Mouse (Mus musculus) liver, embryonic 14.5 days (tissue): ENCODE results near the gene Trim80. TPM values are rescaled to one million over a fixed set of nuclear protein-coding genes. Genes with fewer than 3 reads are reported as not detected.
A peak's percentile ranks its signal among the peaks of the same experiment; 100 is the strongest.

Experiments
- ATAC-seq: fragments of 200-750 bp; cut with Nextera tagmentation; 2 replicates; pipeline ENCODE4 v1.8.0; 2017; ENCODE audit warnings: moderate number of reproducible peaks, mild to moderate bottlenecking, moderate library complexity; ENCODE audit not compliant: insufficient read depth
- DNase-seq, 3 experiments: peaks; one replicate each; pipeline ENCODE4 v3.0.0-alpha.2; 2012 to 2013; ENCODE audit warnings: low read depth in 3 of 3, low spot score in 3 of 3
- H3K27ac ChIP-seq: fragments of 300-500 bp; sonication (generic); 2 replicates; pipeline ENCODE4 v1.5.1; 2014; ENCODE audit warnings: moderate library complexity, mild to moderate bottlenecking, control low read depth, inconsistent platforms
- H3K27me3 ChIP-seq: fragments of 300-500 bp; sonication (generic); 2 replicates; pipeline ENCODE4 v1.6.1; 2014; ENCODE audit warnings: mild to moderate bottlenecking, low read length, moderate library complexity; ENCODE audit not compliant: control insufficient read depth, insufficient read depth
- H3K36me3 ChIP-seq: fragments of 300-500 bp; sonication (generic); replicated peaks from 2 replicates; pipeline ENCODE4 v1.6.1; 2014; ENCODE audit warnings: low read depth; ENCODE audit not compliant: control insufficient read depth, insufficient read depth
- H3K4me1 ChIP-seq, 2 experiments: fragments of 200-500 bp in 1 of 2; fragments of 300-500 bp in 1 of 2; sonication (generic) in 1 of 2; replicated peaks; 2 replicates each; pipeline ENCODE4 v1.6.1; 2012 to 2014; ENCODE audit warnings: antibody characterized with exemption in 1 of 2, inconsistent platforms in 1 of 2, low read length in 1 of 2; ENCODE audit not compliant: control insufficient read depth in 2 of 2, insufficient read depth in 2 of 2
- H3K4me2 ChIP-seq: fragments of 300-500 bp; sonication (generic); 2 replicates; pipeline ENCODE4 v1.6.1; 2014; ENCODE audit warnings: low read depth, mild to moderate bottlenecking, control low read depth, moderate library complexity
- H3K4me3 ChIP-seq, 2 experiments: fragments of 200-500 bp in 1 of 2; fragments of 300-500 bp in 1 of 2; sonication (generic) in 1 of 2; 2 replicates each; pipeline ENCODE4 v1.5.1; 2012 to 2014; ENCODE audit warnings: low read depth in 2 of 2, low read length in 2 of 2, mild to moderate bottlenecking in 2 of 2, control low read depth in 1 of 2, inconsistent platforms in 1 of 2, moderate library complexity in 1 of 2; ENCODE audit not compliant: insufficient read depth in 1 of 2
- H3K9ac ChIP-seq: fragments of 300-500 bp; sonication (generic); replicated peaks from 2 replicates; pipeline ENCODE4 v1.6.1; 2014; ENCODE audit warnings: mild to moderate bottlenecking, control low read depth, moderate library complexity
- H3K9me3 ChIP-seq: fragments of 300-500 bp; sonication (generic); 2 replicates; pipeline ENCODE4 v1.6.1; 2016; ENCODE audit warnings: low read length, mixed read lengths; ENCODE audit not compliant: control insufficient read depth
- CTCF ChIP-seq: IDR thresholded peaks from 2 replicates; pipeline ENCODE4 v1.5.1; 2016; ENCODE audit warnings: antibody characterized with exemption, low read depth, control low read depth
- EP300 ChIP-seq: IDR thresholded peaks from 2 replicates; pipeline ENCODE4 v1.6.1; 2016; ENCODE audit warnings: antibody characterized with exemption, low read depth
- WGBS: fragments of 180-500 bp; shearing (Covaris S2); extraction: QIAGEN DNeasy Blood & Tissue Kit; methylation state at CpG from one replicate; pipeline ENCODE4 v1.1.7; 2014; ENCODE audit not compliant: insufficient replicate concordance; 5-methylcytosine and 5-hydroxymethylcytosine counted together
- polyA plus RNA-seq, 2 experiments: library from polyadenylated mRNA; depleted of rRNA in 1 of 2; stranded (reverse) in 1 of 2; unstranded in 1 of 2; fragments of >200 nt; fragmentation: Nextera tagmentation in 1 of 2; extraction: Ambion mirVana in 1 of 2; gene quantifications; 2 replicates each; pipeline versions ENCODE4 v1.2.1 to v1.2.3; 2012 to 2014

Trim80 gene
- polyA plus RNA-seq, 2 experiments = 0.07 to 0.13 TPM

DNA sequence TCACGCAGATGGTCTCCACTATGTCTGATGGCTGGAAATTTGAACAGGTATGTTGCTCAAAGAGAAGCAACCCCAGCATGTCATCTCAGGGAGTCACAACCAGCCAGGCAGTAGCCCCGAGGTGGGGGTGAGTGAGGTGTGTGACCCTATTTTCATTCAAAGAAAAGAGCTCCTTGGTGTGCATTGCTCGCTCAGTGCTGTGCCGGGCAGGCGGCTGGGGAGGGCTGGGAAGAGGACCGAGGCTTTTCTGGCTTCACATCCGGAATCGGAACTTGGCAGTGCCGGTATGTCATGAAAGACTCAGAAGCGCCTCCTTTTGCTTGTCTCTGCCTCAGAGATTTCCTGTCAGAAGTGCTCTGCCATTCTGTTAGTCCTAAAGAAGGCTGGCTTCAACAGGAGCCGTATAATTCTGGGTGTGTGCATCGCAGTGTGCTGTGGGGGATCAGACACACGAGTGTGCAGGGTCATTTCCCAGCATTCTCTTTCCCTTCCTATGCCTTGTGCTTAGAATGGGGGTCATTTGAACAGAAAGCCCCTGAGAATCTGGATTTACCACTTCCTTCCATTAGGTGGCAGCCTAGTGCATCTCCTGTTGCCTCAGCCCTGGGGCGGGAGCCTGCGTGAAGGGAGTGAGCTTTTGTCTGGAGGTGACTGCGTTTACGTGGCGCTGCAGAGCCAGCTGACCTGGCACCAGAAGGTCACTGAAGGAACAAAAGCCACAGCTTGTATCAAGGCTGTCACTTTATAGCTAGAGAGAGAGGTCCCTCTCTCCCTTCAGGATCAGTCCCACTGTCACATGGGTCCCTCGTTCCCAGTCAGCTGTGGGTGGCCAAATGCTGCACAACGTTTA, 12.6 kb upstream of the Trim80 start:
- H3K36me3 ChIP-seq = no peaks in the 10 kb centered on the region; the same call in 1 of the 2 replicates

DNA sequence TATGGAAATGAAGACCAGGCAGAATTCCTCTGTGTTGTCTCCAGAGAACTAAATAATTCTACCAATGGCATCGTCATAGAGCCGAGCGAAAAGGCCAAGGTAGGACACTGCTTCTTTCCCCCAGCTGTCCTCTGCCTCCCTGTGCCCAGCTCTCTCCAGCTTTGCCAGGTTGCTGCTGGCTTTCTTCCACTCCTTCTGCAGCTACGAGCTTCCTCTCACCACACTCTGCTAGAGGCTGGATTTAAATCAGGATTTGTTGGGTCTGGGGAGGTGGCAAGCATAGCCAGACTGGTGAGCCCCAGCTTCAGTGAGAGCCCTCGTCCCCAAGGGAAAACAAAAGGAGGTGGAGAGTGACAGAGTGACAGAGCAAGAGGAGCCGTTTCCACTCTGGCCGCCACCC, 11.0 kb upstream of the Trim80 start:
- Histone ChIP-seq H3K9ac (no peak overlapping the region), H3K4me3 (no peak overlapping the region), H3K27me3 (no peaks in the 10 kb centered on the region), H3K9me3 (no peaks in the 10 kb centered on the region), H3K4me2 (no peak overlapping the region), H3K4me1 (0 out of 4 replicates have a peak, but pooled peaks cover 0 to 1% of the 10 kb centered on the region in 2 experiments), H3K27ac (no peak overlapping the region), H3K36me3 (no peaks in the 10 kb centered on the region; the same call in 1 of the 2 replicates)
- 77% methylated on average over 7 of the region's 7 CpGs for WGBS
- TF ChIP-seq EP300 = no peak
- TF ChIP-seq CTCF = no peak
- DNase-seq (no peak), ATAC-seq (no peak)

More for the DNA sequence above, 12.6 kb upstream of the Trim80 start:
- no peaks in the 10 kb centered on the region for H3K9me3 ChIP-seq
- DNase-seq = peak in 1 of 3 experiments; percentile 45
- H3K4me2 ChIP-seq = no peak overlapping the region
- no peak overlapping the region for H3K9ac ChIP-seq
- no peak for TF ChIP-seq EP300
- peak; percentile 88 for TF ChIP-seq CTCF
- H3K27me3 ChIP-seq = no peaks in the 10 kb centered on the region
- no peak for ATAC-seq
- H3K4me1 ChIP-seq = 0 out of 4 replicates have a peak, but pooled peaks cover 0 to 1% of the 10 kb centered on the region in 2 experiments
- 46% methylated on average over 20 of the region's 20 CpGs for WGBS
- no peak overlapping the region for H3K27ac ChIP-seq
- no peak overlapping the region for H3K4me3 ChIP-seq

DNA sequence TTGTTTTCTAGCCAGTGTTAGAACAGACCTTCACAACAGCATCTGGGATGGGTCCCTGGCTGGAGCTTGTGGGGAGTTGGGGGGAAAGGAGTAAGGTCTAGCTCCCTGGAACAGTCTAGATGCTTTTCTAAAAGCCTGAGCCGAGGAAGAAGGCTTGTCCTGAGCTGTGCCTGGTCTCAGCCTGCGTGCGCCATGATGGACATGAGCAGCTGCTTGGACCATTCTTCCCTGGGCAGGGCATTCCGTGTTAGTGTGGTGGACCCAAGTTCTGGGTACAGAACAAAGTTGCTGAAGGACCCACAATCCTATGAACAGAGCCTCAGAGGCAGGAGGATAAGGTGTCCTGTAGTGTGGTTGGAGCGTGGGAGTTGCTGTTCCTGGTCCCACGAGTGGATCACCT, 9.8 kb upstream of the Trim80 start:
- no peak overlapping the region for H3K4me3 ChIP-seq
- ATAC-seq (no peak), DNase-seq (no peak)
- H3K27me3 ChIP-seq = peaks cover 3% of the 10 kb centered on the region; the same call in 1 of the 2 replicates
- peaks cover 0 to 3% of the 10 kb centered on the region in 2 experiments; a peak in 1 of 4 replicates for H3K4me1 ChIP-seq
- no peak overlapping the region for H3K9ac ChIP-seq
- H3K4me2 ChIP-seq = no peak overlapping the region
- H3K27ac ChIP-seq = no peak overlapping the region
- H3K9me3 ChIP-seq = no peaks in the 10 kb centered on the region
- no peak for TF ChIP-seq CTCF
- no peak for TF ChIP-seq EP300
- H3K36me3 ChIP-seq = no peaks in the 10 kb centered on the region; the same call in 1 of the 2 replicates
- WGBS = 76% methylated on average over 6 of the region's 6 CpGs

DNA sequence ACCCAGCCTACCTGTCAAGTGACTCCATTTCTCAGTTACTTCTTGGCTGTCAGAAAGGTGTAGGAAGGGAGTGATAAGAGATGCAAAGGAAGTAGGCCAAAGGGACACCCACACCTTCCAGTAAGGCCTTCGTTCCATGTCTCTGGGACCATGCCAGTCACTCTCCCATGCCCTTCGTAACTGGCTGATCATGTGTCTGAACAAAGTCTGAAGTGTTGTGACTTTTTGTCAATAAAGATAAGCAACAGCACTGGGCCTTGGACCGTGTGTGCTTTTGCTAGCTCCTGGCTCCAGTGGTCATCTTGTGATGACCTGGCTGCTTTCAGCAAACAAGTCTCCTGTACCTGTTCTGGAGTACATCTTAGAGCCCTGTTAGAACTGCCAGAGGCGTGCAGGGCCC, 7.5 kb upstream of the Trim80 start:
- Histone ChIP-seq H3K27ac (no peak overlapping the region), H3K27me3 (peaks cover 13% of the 10 kb centered on the region), H3K4me1 (peaks cover 0 to 7% of the 10 kb centered on the region in 2 experiments; a peak in 2 of 4 replicates), H3K4me2 (no peak overlapping the region), H3K4me3 (no peak overlapping the region), H3K36me3 (no peaks in the 10 kb centered on the region; the same call in 1 of the 2 replicates), H3K9me3 (no peaks in the 10 kb centered on the region), H3K9ac (no peak overlapping the region)
- DNase-seq (no peak), ATAC-seq (no peak)
- WGBS = 57% methylated on average over 4 of the region's 4 CpGs
- TF ChIP-seq EP300 (no peak), CTCF (no peak)

DNA sequence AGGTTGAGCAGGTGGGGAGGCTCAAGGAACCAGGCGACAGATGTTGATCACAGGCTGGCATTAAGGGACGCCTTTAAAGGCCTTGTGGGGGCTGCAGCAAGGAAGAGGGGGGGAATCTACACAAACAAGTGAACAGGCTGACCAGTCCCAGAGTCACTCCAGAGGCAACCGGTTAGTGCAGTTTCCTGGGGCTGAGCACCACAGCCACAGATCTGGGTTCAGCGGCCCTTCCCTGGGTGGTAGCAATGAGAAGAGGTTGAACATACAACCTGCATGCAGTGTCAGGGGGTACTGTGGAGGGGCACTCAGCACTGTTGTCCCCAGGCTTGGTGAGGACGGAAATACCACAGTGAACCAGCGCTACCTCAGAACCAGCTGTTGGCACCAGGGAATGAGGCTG, 7.0 kb upstream of the Trim80 start:
- Histone ChIP-seq H3K9me3 (no peaks in the 10 kb centered on the region), H3K4me2 (no peak overlapping the region), H3K27ac (no peak overlapping the region), H3K4me3 (no peak overlapping the region), H3K9ac (no peak overlapping the region), H3K36me3 (no peaks in the 10 kb centered on the region; the same call in 1 of the 2 replicates), H3K27me3 (peaks cover 13% of the 10 kb centered on the region), H3K4me1 (peaks cover 0 to 7% of the 10 kb centered on the region in 2 experiments; a peak in 2 of 4 replicates)
- 67% methylated on average over 6 of the region's 6 CpGs for WGBS
- DNase-seq (no peak), ATAC-seq (no peak)
- no peak for TF ChIP-seq EP300
- TF ChIP-seq CTCF = no peak
